Mouse (Mus musculus) liver, embryonic 14.5 days (tissue): ENCODE measurements around the gene Ednra. TPM values are rescaled to one million over a fixed set of nuclear protein-coding genes. Genes with fewer than 3 reads are reported as not detected.

Experiments used
- ATAC-seq: fragments of 200-750 bp; cut with Nextera tagmentation; 2 replicates; pipeline ENCODE4 v1.8.0; 2017; ENCODE audit warnings: moderate number of reproducible peaks, mild to moderate bottlenecking, moderate library complexity; ENCODE audit not compliant: insufficient read depth
- DNase-seq, 3 experiments: peaks; one replicate each; pipeline ENCODE4 v3.0.0-alpha.2; 2012 to 2013; ENCODE audit warnings: low read depth in 3 of 3, low spot score in 3 of 3
- H3K27ac ChIP-seq: fragments of 300-500 bp; sonication (generic); 2 replicates; pipeline ENCODE4 v1.5.1; 2014; ENCODE audit warnings: moderate library complexity, mild to moderate bottlenecking, control low read depth, inconsistent platforms
- H3K27me3 ChIP-seq: fragments of 300-500 bp; sonication (generic); 2 replicates; pipeline ENCODE4 v1.6.1; 2014; ENCODE audit warnings: mild to moderate bottlenecking, low read length, moderate library complexity; ENCODE audit not compliant: control insufficient read depth, insufficient read depth
- H3K36me3 ChIP-seq: fragments of 300-500 bp; sonication (generic); replicated peaks from 2 replicates; pipeline ENCODE4 v1.6.1; 2014; ENCODE audit warnings: low read depth; ENCODE audit not compliant: control insufficient read depth, insufficient read depth
- H3K4me1 ChIP-seq, 2 experiments: fragments of 200-500 bp in 1 of 2; fragments of 300-500 bp in 1 of 2; sonication (generic) in 1 of 2; replicated peaks; 2 replicates each; pipeline ENCODE4 v1.6.1; 2012 to 2014; ENCODE audit warnings: antibody characterized with exemption in 1 of 2, inconsistent platforms in 1 of 2, low read length in 1 of 2; ENCODE audit not compliant: control insufficient read depth in 2 of 2, insufficient read depth in 2 of 2
- H3K4me2 ChIP-seq: fragments of 300-500 bp; sonication (generic); 2 replicates; pipeline ENCODE4 v1.6.1; 2014; ENCODE audit warnings: low read depth, mild to moderate bottlenecking, control low read depth, moderate library complexity
- H3K4me3 ChIP-seq, 2 experiments: fragments of 200-500 bp in 1 of 2; fragments of 300-500 bp in 1 of 2; sonication (generic) in 1 of 2; 2 replicates each; pipeline ENCODE4 v1.5.1; 2012 to 2014; ENCODE audit warnings: low read depth in 2 of 2, low read length in 2 of 2, mild to moderate bottlenecking in 2 of 2, control low read depth in 1 of 2, inconsistent platforms in 1 of 2, moderate library complexity in 1 of 2; ENCODE audit not compliant: insufficient read depth in 1 of 2
- H3K9ac ChIP-seq: fragments of 300-500 bp; sonication (generic); replicated peaks from 2 replicates; pipeline ENCODE4 v1.6.1; 2014; ENCODE audit warnings: mild to moderate bottlenecking, control low read depth, moderate library complexity
- H3K9me3 ChIP-seq: fragments of 300-500 bp; sonication (generic); 2 replicates; pipeline ENCODE4 v1.6.1; 2016; ENCODE audit warnings: low read length, mixed read lengths; ENCODE audit not compliant: control insufficient read depth
- CTCF ChIP-seq: IDR thresholded peaks from 2 replicates; pipeline ENCODE4 v1.5.1; 2016; ENCODE audit warnings: antibody characterized with exemption, low read depth, control low read depth
- EP300 ChIP-seq: IDR thresholded peaks from 2 replicates; pipeline ENCODE4 v1.6.1; 2016; ENCODE audit warnings: antibody characterized with exemption, low read depth
- WGBS: fragments of 180-500 bp; shearing (Covaris S2); extraction: QIAGEN DNeasy Blood & Tissue Kit; methylation state at CpG from one replicate; pipeline ENCODE4 v1.1.7; 2014; ENCODE audit not compliant: insufficient replicate concordance; 5-methylcytosine and 5-hydroxymethylcytosine counted together
- polyA plus RNA-seq, 2 experiments: library from polyadenylated mRNA; depleted of rRNA in 1 of 2; stranded (reverse) in 1 of 2; unstranded in 1 of 2; fragments of >200 nt; fragmentation: Nextera tagmentation in 1 of 2; extraction: Ambion mirVana in 1 of 2; gene quantifications; 2 replicates each; pipeline versions ENCODE4 v1.2.1 to v1.2.3; 2012 to 2014

The Ednra gene
- polyA plus RNA-seq, 2 experiments = 2.1 to 2.8 TPM

DNA sequence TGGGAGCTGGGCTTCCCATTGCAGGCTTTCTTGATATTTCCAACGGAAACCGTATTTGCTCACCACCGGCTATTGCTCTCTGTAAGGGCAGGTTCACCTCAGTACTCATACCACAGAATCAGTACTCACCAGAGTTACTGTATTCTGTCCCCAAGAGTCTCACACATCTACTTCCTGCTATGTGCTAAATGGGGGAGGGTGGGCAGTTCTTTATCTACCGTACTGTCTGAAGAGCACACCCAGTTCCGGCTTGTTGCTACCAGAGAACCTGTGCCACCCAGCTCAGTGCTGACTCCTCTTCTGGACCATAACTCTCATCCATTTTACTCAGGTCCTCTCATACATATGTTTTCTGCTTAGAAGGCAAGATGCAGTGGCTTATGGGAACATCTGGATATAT, 10.6 kb downstream of the Ednra start:
- H3K27ac ChIP-seq = no peak overlapping the region
- DNase-seq (no peak), ATAC-seq (no peak)
- H3K4me3 ChIP-seq = no peak overlapping the region
- WGBS = 44% methylated on average over 5 of the region's 5 CpGs
- no peaks in the 10 kb centered on the region; a peak in 1 of 4 replicates for H3K4me1 ChIP-seq
- no peak overlapping the region for H3K4me2 ChIP-seq
- H3K9ac ChIP-seq = no peak overlapping the region
- H3K9me3 ChIP-seq = no peaks in the 10 kb centered on the region
- H3K36me3 ChIP-seq = no peaks in the 10 kb centered on the region
- no peak for TF ChIP-seq EP300
- TF ChIP-seq CTCF = no peak
- H3K27me3 ChIP-seq = no peaks in the 10 kb centered on the region

GRCm38 (mm10) chr8:77704768-77705167, 19.5 kb downstream of the Ednra start:
- H3K27me3 ChIP-seq = no peaks in the 10 kb centered on the region
- H3K4me1 ChIP-seq = no peaks in the 10 kb centered on the region
- no peaks in the 10 kb centered on the region for H3K9me3 ChIP-seq
- 67% methylated on average over 4 of the region's 4 CpGs for WGBS
- no peak overlapping the region for H3K27ac ChIP-seq
- no peak overlapping the region for H3K4me2 ChIP-seq
- no peaks in the 10 kb centered on the region for H3K36me3 ChIP-seq
- H3K4me3 ChIP-seq = no peak overlapping the region
- no peak overlapping the region for H3K9ac ChIP-seq
- ATAC-seq = no peak
- TF ChIP-seq CTCF (no peak), EP300 (no peak)
- DNase-seq = no peak

DNA sequence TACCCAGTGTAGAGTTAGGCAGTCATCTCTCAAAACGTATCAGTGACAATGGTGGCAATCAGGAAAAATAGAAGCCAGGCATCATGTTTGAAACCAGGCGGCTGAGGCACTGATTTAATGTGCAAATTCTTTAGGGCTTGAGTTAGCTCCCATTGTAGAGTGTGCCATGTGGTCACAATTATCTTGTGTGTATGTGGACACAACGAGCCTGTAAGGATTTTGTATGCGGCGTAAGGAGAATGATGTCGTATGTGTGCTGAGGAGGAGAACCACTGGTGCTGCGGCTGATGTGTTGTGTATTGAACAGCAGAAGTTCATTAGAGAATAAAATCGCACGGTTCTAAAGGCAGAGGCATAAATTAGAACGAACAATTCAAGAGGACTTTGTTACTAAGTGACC, 26.2 kb downstream of the Ednra start:
- no peaks in the 10 kb centered on the region; a peak in 1 of 4 replicates for H3K4me1 ChIP-seq
- H3K9me3 ChIP-seq = no peaks in the 10 kb centered on the region
- no peak for TF ChIP-seq EP300
- TF ChIP-seq CTCF = no peak
- ATAC-seq = no peak
- H3K4me2 ChIP-seq = no peak overlapping the region
- 68% methylated on average over 10 of the region's 10 CpGs for WGBS
- H3K36me3 ChIP-seq = no peaks in the 10 kb centered on the region
- no peak for DNase-seq
- no peak overlapping the region for H3K9ac ChIP-seq
- no peaks in the 10 kb centered on the region for H3K27me3 ChIP-seq
- no peak overlapping the region for H3K27ac ChIP-seq
- no peak overlapping the region for H3K4me3 ChIP-seq

GRCm38 (mm10) chr8:77696182-77696581, 28.1 kb downstream of the Ednra start:
- H3K9me3 ChIP-seq = no peaks in the 10 kb centered on the region
- H3K4me1 ChIP-seq = no peaks in the 10 kb centered on the region; a peak in 1 of 4 replicates
- ATAC-seq (no peak), DNase-seq (no peak)
- H3K27ac ChIP-seq = no peak overlapping the region
- 60% methylated on average over 4 of the region's 4 CpGs for WGBS
- H3K9ac ChIP-seq = no peak overlapping the region
- TF ChIP-seq EP300 = no peak
- no peaks in the 10 kb centered on the region for H3K27me3 ChIP-seq
- no peak overlapping the region for H3K4me3 ChIP-seq
- H3K36me3 ChIP-seq = no peaks in the 10 kb centered on the region
- no peak overlapping the region for H3K4me2 ChIP-seq

GRCm38 (mm10) chr8:77695486-77696058, 28.7 kb downstream of the Ednra start:
- no peak overlapping the region for H3K4me2 ChIP-seq
- no peaks in the 10 kb centered on the region for H3K36me3 ChIP-seq
- H3K9ac ChIP-seq = no peak overlapping the region
- no peak for DNase-seq
- H3K4me3 ChIP-seq = no peak overlapping the region
- ATAC-seq = no peak
- H3K9me3 ChIP-seq = no peaks in the 10 kb centered on the region
- TF ChIP-seq EP300 (no peak), CTCF (no peak)
- no peaks in the 10 kb centered on the region; a peak in 1 of 4 replicates for H3K4me1 ChIP-seq
- no peak overlapping the region for H3K27ac ChIP-seq
- no peaks in the 10 kb centered on the region for H3K27me3 ChIP-seq
- 39% methylated on average over 5 of the region's 5 CpGs for WGBS
